Mouse (Mus musculus) left cerebral cortex, postnatal 14 days (tissue): ENCODE data around the gene Tsga10ip. TPM values are rescaled to one million over a fixed set of nuclear protein-coding genes. Genes with fewer than 3 reads are reported as not detected.
"Not testable (repeated sequence)": the region's sequence is repeated elsewhere in the genome, so short reads cannot be mapped to it uniquely, and the experiment has no call there.

Source experiments
- DNase-seq, 2 experiments: peaks; one replicate each; pipeline ENCODE4 v3.0.0; 2021 to 2022; ENCODE audit warnings: low spot score in 2 of 2, mixed read lengths in 1 of 2
- intact Hi-C: fragments of 180-260 bp; cut with DNase I; formaldehyde crosslinking; loops from one replicate; pipeline ENCODE4 v1.15.1; 2025
- total RNA-seq, 2 experiments: library from RNA; stranded (reverse); gene quantifications; 2 replicates each; pipeline ENCODE4 v1.2.3; 2021

Gene Tsga10ip
- total RNA-seq, 2 experiments from 2014 or later: 0.29 TPM; not detected in 1

DNA sequence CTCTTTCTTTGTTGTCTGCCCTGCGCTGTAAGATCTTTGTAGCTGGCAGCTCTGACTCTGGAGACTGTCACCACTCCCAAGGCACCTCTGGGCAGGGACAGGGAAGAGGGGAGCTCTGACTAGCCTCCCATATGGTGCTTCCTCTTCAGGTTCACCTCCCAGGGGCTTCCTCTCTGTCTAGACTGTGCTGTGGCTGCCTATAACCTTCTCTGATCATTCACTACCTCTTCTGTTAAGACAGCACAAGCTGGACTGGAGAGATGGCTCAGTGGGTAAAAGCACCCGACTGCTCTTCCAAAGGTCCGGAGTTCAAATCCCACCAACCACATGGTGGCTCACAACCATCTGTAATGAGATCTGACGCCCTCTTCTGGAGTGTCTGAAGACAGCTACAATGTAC lies 1.3 kb downstream of the Tsga10ip start:
- intact Hi-C loops, DNase-seq: not testable (repeated sequence)

DNA sequence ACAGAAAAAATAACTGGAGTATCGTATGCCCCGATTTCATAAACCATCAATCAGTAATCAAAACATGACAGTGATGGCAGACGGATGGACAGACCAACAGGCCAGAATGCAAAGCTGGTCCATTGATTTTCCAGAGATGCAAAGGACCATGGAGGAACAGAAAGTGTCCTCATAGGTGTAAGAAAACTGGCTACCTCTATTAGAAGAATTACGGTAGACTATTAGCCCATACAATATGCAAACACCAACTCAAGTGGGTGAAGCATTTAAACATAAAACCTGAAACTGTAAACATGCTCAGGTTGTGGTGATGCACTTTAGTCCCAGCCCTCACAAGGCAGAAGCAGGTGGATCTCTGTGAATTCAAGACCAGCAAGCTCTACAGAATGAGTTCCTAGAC lies 7.0 kb downstream of the Tsga10ip start:
- no peak for DNase-seq
- intact Hi-C loops: no loop called here

DNA sequence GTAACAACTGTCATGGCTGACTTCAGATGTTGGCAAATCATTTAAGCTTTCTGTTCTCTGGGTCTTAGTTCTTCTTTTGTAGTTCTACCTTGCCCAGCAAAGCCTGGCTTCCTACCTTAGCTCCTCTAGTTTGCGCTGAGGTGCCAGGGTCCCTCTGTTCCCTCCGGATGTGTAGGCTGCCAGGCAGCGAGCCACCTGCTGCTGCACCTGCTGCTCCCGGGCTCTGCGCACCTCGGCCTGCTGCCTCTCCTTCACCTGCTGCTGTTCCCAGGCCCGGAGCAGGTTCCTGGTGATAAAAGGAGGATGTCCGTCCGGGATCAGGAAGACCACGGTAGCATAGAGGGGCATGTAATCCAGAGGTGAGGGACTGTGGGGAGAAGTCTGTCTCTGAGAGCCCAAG lies 8.2 kb downstream of the Tsga10ip start:
- DNase-seq: no peak
- intact Hi-C loops: no loop called here

DNA sequence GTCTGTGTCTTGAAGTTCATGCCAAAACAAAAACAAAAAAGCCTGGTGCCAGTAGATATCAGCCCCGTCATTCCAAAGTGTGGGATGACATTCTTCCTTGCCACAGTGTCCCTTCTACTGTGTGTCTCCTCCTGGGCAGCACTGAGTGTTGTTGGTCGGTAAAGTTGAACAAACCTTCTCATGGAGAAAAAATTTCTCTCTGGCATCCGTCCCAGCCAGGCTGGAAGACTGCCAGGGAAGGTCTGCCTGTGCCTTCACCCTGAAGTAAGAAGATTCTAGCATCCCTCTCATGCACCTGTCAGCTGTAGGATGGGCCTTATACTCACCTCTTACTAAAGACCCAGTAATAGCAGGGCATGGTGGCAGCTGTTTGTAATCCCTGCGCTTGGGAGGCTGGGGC lies 9.4 kb downstream of the Tsga10ip start:
- intact Hi-C loops: no loop called here
- DNase-seq: peak in 1 of 2 experiments; percentile 19

DNA sequence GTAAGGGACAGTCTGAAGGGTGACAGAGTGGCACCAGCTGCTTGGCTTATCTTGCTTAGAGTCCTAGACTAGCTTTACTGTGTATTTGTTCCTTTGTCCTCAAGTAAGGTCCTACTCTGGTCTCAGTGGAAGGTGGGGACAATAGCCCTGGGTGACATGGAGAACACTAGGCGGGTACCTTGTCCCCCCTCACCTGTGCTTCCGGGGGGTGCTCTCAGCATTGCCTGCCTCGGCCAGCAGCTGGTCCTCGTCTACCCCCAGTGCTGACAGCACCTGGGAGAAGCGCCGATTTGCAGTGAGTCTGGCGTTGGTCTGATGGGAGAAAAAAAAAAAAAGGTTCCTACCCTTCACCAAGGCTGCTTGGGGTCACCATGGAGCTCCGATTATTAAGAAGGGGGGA lies 11.9 kb downstream of the Tsga10ip start:
- no peak for DNase-seq
- intact Hi-C loops: no loop called here

DNA sequence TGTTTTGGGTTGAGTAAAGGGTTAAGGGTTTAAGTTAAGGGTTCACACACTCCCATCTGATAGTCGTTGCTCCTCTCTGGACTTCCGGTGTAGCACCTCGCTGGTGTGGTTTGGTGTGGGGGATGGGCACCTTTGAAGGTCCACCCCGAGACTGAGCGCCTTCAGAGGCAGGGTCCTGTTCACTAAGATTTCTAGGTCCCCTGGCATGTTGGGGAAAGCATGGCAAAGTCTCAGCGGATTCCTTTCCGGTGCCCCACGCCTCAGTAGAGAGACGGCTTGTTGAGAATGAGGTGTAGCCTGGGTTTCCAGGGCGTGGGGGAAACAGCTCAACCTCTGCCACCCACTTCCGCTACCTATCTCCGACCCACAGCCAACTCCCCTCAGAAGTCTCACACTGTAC lies 12.7 kb downstream of the Tsga10ip start:
- no peak for DNase-seq
- intact Hi-C loops: no loop called here

DNA sequence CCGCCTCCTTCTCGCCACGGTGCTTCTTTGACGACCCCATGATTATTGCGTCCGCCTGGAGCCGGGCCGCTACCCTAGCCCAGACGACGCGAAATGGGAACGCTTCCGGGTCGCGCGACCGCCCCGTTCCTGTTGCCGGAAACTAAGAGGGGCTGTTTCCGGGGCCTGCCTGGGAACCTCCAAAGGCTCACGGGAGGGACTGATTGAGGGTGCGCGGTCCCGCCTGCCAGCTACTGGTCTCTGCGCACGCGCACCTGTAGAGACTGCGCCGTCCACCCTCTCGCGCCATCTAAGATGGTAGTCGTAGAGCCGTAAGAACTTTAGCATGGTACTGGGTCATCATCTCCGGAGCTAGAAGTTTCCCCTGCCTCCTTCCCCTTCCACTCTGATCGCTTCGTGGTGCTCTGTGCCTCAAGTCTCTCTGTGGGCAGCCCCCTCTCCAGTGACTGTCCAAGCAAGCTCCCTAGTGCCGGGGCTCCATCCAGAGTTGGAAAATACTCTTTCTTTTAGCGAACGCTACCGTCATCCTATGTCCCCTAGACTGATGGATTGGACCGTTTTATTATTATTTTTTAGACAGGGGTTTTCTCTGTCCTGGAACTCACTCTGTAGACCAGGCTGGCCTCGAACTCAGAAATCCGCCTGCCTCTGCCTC lies 13.6 kb downstream of the Tsga10ip start, which contains the start of gene Sart1:
TSS of gene Sart1 (minus strand) at position 116 of the 655 bp plus-strand sequence.
- peak; percentile 97 for DNase-seq
- intact Hi-C loops: loop anchor here (1.0 kb wide), 1 partner anchor 22 kb away; the partner anchor contains the start of gene Eif1ad

DNA sequence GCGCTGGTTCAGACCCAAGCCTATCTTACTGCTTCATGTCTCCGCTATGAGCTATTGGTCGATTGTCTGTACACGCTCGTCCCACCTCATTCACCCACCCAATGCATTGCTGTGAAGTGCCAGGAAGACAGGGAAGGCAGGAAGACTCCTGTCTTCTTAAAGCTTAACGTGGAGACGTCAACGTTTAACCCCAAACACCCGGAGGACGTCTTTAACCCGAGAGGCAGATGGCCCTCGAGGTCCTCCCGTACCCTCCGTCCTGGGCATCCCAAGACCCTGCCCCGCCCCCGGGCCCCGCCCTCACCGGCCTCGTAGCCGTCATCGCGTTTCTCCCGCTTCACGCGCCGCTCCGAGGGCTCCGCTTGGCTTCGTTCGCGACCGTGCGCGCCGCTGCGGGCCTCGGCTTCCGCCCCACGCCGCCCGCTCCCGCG lies 14.3 kb downstream of the Tsga10ip start:
- DNase-seq: peak; percentile 21 to 61
- intact Hi-C loops: loop anchor here (1.0 kb wide), 1 partner anchor 22 kb away; the partner anchor contains the start of gene Eif1ad

DNA sequence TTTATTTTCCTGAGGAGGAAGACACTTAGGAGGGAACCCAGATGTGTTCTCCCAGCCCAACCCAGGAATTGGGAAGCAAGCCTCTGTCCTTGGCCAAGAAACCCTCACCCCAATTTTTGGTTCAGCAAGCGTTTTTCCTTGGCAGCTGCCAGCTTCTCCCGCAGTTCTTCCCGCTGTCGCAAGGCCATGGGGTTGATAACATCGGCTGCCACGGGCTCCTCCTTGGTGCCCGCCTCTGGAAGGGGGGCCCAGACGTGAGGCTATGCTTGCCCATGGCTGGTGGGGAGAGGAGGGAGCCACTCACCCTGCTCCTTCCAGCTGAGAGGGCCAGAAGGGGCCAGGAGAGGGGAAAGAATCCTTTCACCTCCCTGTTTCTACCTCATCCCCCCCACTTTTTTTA lies 17.6 kb downstream of the Tsga10ip start:
- intact Hi-C loops: no loop called here
- no peak for DNase-seq

DNA sequence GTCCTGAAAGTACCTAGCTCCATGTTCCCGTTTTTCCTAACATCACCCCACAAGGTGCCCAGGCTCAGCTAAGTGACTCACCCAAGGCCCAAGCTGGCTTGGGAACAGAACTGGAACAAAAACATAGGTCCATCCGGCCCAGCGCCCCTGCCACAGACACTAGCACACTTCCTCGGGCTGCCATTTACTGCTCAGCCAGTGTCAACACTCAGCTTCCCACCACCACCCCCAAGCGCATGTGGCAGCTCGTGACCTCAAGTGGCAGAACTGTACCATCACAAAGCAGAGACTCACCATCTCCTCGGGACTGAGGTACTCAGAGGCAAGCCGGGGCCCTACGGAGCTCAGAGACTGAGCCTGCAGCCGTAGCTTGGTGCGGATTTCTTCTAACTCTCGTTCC lies 19.0 kb downstream of the Tsga10ip start:
- DNase-seq: no peak
- intact Hi-C loops: no loop called here

DNA sequence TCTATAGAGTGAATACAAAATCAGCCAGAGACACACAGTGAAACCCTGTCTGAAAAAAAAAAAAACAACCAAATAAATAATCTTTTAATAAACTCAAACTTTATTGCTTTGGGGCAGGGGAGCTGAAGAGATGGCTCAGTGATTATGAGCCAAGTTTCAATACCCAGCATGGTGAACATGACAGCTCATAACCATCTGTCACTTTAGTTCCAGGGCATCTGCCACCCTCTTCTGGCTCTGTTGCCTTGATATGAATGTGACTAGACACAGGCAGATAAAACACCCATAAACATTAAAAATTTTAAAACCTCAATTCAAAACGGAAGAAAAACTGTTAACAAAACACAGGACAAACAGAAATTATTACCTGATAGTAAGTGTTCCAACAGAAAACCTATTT lies 24.9 kb downstream of the Tsga10ip start:
- no peak for DNase-seq
- intact Hi-C loops: no loop called here

DNA sequence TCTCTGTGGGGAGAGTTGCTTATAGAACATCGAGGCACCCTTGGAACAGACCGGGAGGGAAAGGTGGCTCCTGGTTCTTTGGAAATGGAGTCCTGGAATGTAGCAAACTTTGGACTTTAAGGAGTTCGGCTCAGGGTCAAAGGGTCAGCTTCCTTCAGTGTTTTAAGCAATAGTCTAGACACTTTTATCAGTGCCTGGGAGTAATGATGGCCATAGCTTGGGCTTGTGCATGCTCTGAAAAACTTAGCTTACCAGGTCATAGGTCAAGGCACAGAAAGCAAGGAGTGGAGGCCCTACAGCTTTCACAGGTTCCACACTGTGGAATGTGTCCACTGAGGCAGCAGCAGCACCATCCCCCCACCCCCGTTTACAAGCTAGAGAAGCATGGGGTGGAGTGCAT lies 27.6 kb downstream of the Tsga10ip start:
- intact Hi-C loops: no loop called here
- no peak for DNase-seq

DNA sequence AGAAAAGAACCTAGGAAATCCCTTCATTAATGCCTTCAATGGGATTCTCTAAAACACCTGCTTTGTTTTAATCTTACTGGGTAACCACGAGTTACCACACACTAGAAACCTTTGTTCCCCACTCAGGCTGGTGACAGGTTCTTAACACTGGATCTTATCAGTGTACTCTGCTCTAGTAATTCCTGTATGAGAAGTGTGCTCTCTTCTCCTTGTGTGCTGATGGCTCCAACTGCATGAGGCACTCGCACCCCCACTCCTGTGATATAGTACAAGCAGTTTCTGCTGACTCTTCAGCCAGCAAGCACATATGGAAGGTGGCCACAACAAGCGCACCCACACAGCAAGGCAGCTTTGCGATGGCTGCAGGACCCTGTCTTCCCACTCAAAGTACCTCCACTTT lies 28.1 kb downstream of the Tsga10ip start:
- DNase-seq: no peak
- intact Hi-C loops: no loop called here

DNA sequence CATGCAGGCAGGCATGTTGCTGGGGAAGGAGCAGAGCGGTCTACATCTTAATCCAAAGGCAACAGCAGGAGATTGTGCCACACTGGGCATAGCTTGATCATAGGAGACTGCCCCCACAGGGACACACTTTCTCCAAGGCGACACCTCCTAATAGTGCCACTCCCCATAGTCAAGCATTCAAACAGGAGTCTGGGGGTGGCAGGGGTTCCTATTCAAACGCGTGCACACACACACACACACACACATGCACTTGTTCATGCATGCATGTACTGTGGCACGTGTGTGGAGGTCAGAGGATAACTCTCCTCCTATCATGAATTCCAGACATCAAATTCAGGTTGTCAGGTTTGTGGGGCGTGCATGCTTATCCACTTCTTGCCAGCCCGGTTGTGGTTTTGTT lies 29.6 kb downstream of the Tsga10ip start:
- no peak for DNase-seq
- intact Hi-C loops: no loop called here

DNA sequence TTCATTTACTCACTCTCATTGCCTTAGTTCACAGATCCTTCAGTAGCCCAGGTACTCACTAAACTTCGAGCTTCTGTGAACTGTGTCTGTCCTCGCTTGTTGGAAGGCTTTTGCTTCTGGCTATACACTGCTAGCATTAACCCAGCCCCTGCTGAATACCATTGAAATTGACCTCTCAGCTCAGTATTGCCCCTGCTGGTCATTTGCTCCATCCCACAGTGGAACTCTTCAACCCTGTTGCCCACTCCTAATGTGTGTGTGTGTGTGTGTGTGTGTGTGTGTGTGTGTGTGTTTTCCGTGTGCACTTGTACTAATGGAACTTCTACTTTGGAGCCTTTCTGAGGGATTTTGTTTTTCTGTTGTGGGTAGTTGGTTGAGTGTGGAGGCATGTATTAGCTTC lies 31.4 kb downstream of the Tsga10ip start:
- intact Hi-C loops: no loop called here
- no peak for DNase-seq

DNA sequence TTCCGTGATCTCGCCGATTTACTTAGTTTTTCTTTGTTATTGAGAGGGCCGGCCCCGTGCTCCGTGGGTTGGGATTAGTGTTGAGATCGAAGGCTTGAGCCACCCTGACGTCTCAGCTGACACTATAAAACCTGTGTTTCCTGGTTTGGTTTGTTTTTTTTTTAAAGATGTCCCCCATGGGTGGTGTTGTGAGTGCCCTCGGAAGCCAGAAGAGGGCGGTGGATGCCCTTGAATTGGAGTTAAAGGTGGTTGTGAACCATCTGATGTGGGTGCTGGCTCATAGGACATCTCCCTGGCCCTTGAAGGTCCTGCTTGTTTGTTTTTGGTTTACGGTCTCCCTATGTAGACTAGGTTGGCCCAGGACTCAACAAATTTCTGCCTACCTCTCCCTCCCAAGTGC lies 34.9 kb downstream of the Tsga10ip start:
- DNase-seq: no peak
- intact Hi-C loops: no loop called here

DNA sequence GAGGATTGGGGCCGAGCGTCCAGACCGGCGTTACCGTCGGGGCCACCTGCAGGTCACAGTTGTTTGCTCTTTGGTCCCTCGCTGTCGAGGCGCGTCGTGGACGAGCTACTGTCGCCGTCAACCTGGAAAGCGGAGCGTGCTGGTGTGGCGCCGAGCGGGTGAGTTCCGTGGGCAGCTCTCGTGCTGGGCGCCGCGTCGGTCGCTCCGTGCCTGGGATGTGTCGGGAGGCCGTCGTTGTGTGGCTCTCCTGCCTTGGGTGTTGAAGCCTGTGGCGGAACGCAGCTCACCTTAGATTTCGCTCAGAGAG lies 35.3 kb downstream of the Tsga10ip start, which contains the start of gene Banf1:
TSS of gene Banf1 (minus strand) at position 116 of the 307 bp plus-strand sequence.
- intact Hi-C loops: no loop called here
- DNase-seq: no peak

DNA sequence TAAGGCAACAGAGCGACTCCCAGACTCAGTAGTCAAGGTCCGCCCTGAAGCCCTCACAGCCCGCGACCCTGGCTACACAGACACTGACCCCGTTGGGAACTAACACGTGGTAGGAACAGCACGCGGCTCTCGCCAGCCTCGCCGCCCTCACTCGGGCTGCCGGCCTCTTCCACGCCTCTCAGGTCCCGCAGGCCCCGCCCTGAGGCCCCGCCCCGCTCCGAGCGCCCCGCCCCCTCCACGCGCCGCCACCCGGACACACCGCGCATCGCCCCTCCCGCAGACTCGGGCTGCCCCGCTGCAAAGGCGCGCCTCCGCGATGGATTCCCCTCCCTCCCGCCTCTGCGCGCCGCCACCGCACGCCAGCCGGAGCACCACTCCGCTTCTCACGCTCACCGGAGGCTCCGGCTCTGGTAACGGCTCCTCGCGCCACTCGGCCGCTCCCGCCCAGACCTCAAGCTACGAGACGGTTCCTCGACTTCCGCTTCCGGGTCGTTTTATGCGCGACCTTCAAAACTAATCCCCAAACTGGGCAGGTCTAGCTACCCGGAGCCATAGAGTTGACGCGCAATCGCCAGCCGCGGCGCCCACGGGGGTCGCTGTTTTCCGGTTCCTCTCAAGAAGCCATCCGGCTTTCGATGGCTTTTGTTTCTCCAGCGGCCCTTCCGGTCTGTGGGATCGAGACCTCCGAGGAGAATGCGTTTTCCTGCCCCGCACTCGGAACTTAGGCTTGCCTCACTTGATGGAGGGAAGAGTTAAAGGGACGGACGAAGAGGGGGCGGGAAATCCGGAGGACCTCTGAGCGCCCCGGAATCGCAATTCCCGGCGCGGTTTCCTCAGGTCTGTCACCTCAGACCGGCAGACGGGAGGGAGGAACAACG lies 35.9 kb downstream of the Tsga10ip start, which contains the start of gene Eif1ad:
TSS of gene Eif1ad (plus strand) at position 567 of the 878 bp plus-strand sequence.
- intact Hi-C loops: loop anchor here (1.0 kb wide), 1 partner anchor 22 kb away; the partner anchor contains the start of gene Sart1

DNA sequence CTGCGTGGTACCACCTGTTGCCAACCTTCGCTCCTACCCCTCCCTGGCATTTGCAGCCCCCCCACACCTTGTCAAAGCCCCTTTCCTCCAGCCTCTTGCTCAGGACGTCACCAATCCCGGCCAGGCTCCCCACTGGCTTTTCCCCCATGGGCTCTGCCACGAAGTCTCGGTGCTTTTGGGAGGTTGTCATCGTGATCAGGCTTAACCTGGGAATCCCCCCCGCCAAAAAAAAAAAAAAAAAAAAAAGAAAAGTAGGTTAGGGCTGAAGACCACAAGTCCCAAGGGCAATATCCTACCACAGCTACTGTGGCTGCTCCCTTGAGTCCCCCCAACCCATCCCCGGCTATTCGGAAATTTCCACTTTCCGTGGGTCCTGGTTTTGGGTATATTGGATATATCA lies 36.6 kb downstream of the Tsga10ip start:
- intact Hi-C loops: loop anchor here (1.0 kb wide), 1 partner anchor 23 kb away; the partner anchor contains the start of gene Sart1
- no peak for DNase-seq

More for the DNA sequence above, 35.9 kb downstream of the Tsga10ip start, which contains the start of gene Eif1ad:
- peak; percentile 95 to 96 for DNase-seq

DNA sequence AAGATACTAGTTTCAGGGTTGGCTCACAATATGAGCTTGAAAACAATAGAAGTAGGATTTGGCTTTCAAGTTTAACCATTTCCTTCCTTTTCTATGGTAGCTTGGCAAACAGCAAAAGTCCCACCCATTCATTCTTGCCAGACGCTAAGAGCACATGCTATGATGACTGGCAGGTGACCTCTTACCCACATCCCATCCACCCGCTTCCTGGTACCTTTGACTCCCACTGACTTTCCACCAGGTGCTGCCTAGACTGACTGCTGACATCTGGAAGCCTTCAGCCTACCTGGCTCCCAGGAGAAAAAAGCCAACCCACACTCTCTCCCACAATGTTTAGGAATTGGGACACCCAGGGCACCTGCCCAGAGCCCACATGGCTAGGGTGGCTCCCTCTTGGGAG lies 38.2 kb downstream of the Tsga10ip start:
- intact Hi-C loops: no loop called here
- DNase-seq: no peak
